In the genomic region with DNA sequence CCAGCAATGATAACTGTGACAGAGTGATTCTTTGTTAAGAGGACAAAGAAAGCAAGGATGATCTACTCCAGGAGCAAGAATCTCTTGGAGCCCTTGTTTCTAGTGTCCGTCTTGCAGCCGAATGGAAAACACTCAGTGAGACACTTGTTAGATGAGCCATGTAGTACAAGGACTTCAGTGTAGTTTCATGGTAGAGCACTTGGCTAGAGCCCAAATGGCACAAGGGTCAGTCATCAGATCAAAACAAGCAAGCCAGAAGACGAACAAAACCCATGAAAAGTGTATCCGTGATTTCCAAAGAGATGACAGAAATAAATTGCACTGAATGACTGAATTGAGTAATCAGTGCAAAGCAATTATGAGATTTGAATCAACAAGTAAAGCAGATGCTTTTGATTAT, we compare ENCODE assay signal across 22 mouse cellular contexts. TPM values are rescaled to one million over a fixed set of nuclear protein-coding genes. Genes with fewer than 3 reads are reported as not detected.
"Had no signal": no experiment of that assay in that cellular context is flagged by ENCODE, and none has a peak within 500 bp of the region (broad histone marks: within the 10 kb centered on the region; RNA-seq: fewer than 3 reads in every experiment).

No protein-coding gene starts in this region.

- H3K9ac ChIP-seq: lung, embryonic 14.5 days; midbrain, embryonic 13.5 days; midbrain, embryonic 15.5 days; neural tube, embryonic 12.5 days; stomach, embryonic 15.5 days had no signal

- H3K27ac ChIP-seq: macrophage; midbrain, embryonic 13.5 days; midbrain, embryonic 15.5 days; neural tube, embryonic 12.5 days; stomach, embryonic 15.5 days had no signal

- H3K9me3 ChIP-seq: megakaryocyte, embryonic 14.5 days; midbrain, embryonic 13.5 days; midbrain, embryonic 15.5 days; neural tube, embryonic 12.5 days; stomach, embryonic 15.5 days had no signal

- H3K36me3 ChIP-seq: midbrain, embryonic 13.5 days; midbrain, embryonic 15.5 days; neural tube, embryonic 12.5 days; stomach, embryonic 15.5 days had no signal

- H3K4me3 ChIP-seq: megakaryocyte, embryonic 14.5 days; midbrain, embryonic 13.5 days; midbrain, embryonic 15.5 days; neural tube, embryonic 12.5 days; stomach, embryonic 15.5 days had no signal

- H3K4me2 ChIP-seq: lung, embryonic 14.5 days; midbrain, embryonic 11.5 days; midbrain, embryonic 13.5 days; midbrain, embryonic 15.5 days; neural tube, embryonic 12.5 days; stomach, embryonic 15.5 days had no signal

- DNase-seq: lung, adult 18-20 months; lung, embryonic 14.5 days; lung, postnatal 14 days; lung, postnatal 36 days; right cerebral cortex, postnatal 25 days; right cerebral cortex, postnatal 4 days; spleen, adult 18-20 months; thymus, adult 18-20 months; thymus, postnatal 14 days; thymus, postnatal 36 days had no signal

- H3K27me3 ChIP-seq: megakaryocyte, embryonic 14.5 days; midbrain, embryonic 13.5 days; midbrain, embryonic 15.5 days; neural tube, embryonic 12.5 days; stomach, embryonic 15.5 days had no signal

- ATAC-seq: midbrain, embryonic 13.5 days had no signal

- H3K4me1 ChIP-seq: megakaryocyte, embryonic 14.5 days; midbrain, embryonic 13.5 days; midbrain, embryonic 15.5 days; neural tube, embryonic 12.5 days; stomach, embryonic 15.5 days had no signal

RNA-seq across cellular contexts. Expression of gene Dlx5, which starts 48.9 kb away (rescaled TPM):
- total RNA-seq: megakaryocyte progenitor cell, adult 5-6 weeks; monocyte, adult 5-6 weeks; neutrophil, adult 5-6 weeks had no signal
- polyA plus RNA-seq: macrophage; neural tube, embryonic 14.5 days; small intestine, adult 2 months had no signal
